Mouse (Mus musculus): ENCODE results near the gene Spin4. TPM values are rescaled to one million over a fixed set of nuclear protein-coding genes. Genes with fewer than 3 reads are reported as not detected.

Spin4 gene
- total and polyA plus RNA-seq, 3 experiments = 0.08 TPM; not detected in 2

- Histone ChIP-seq H3K36me3 (ENCODE audit: control insufficient read depth in 1 of 2, insufficient read depth in 2 of 2, low read length in 2 of 2) (no peaks in the 10 kb centered on the region), H3K4me1 (ENCODE audit: control insufficient read depth in 1 of 2, insufficient read depth in 2 of 2, low read length in 2 of 2) (no peaks in the 10 kb centered on the region), H3K9ac (ENCODE audit: control insufficient read depth, low read depth, low read length, poor library complexity, severe bottlenecking) (no peak overlapping the region), H3K27me3 (ENCODE audit: control insufficient read depth in 1 of 2, insufficient read depth in 2 of 2, low read length in 2 of 2) (no peaks in the 10 kb centered on the region), H3K79me2 (ENCODE audit: control insufficient read depth, insufficient read depth, low read length, poor library complexity) (no peaks in the 10 kb centered on the region), H3K27ac (ENCODE audit: control insufficient read depth, low read depth, low read length) (no peak overlapping the region), H3K9me3 (replicated peaks; ENCODE audit: insufficient read depth, low read length) (no peaks in the 10 kb centered on the region), H3K4me3 (ENCODE audit: control insufficient read depth in 1 of 2, insufficient read depth in 1 of 2, low read depth in 2 of 2, low read length in 2 of 2) (no peak overlapping the region)
- TF ChIP-seq POLR2A (IDR thresholded peaks at IDR 0.05; ENCODE audit: control insufficient read depth in 1 of 2, insufficient read depth in 1 of 2, low read depth in 1 of 2, low read length in 2 of 2, poor library complexity in 1 of 2) (no peak), POLR2AphosphoS2 (IDR thresholded peaks at IDR 0.05; ENCODE audit: low read length) (no peak), GABPA (IDR thresholded peaks at IDR 0.05; ENCODE audit: low read depth, low read length) (no peak), ZC3H11A (IDR thresholded peaks at IDR 0.05; ENCODE audit: low read depth, low read length) (no peak), TBP (IDR thresholded peaks at IDR 0.05; ENCODE audit: low read depth, low read length) (no peak), EP300 (IDR thresholded peaks at IDR 0.05; ENCODE audit: low read depth in 1 of 2, low read length in 2 of 2) (no peak), ELF1 (IDR thresholded peaks at IDR 0.05; ENCODE audit: low read depth, low read length) (no peak), E2F4 (IDR thresholded peaks at IDR 0.05; ENCODE audit: borderline replicate concordance, low read depth, low read length) (no peak), MAZ (IDR thresholded peaks at IDR 0.05; ENCODE audit: low read depth, low read length) (no peak), MAFK (IDR thresholded peaks at IDR 0.05; ENCODE audit: borderline replicate concordance, low read depth, low read length) (no peak), CHD1 (IDR thresholded peaks at IDR 0.05; ENCODE audit: low read depth, low read length) (no peak), CTCF (IDR thresholded peaks at IDR 0.05 in 2 of 3, conservative IDR thresholded peaks at IDR 0.05 in 1 of 3; ENCODE audit: control insufficient read depth in 1 of 3, insufficient read depth in 1 of 3, low read depth in 2 of 3, low read length in 3 of 3, poor library complexity in 1 of 3, severe bottlenecking in 1 of 3) (no peak), MEF2A (IDR thresholded peaks at IDR 0.05; ENCODE audit: extremely low read depth, insufficient replicate concordance, low read depth, low read length, poor library complexity, severe bottlenecking) (no peak), TAL1 (IDR thresholded peaks at IDR 0.05; ENCODE audit: low read length) (no peak), MXI1 (IDR thresholded peaks at IDR 0.05; ENCODE audit: low read depth, low read length) (no peak), CHD2 (IDR thresholded peaks at IDR 0.05; ENCODE audit: low read length) (no peak), POLR2AphosphoS5 (IDR thresholded peaks at IDR 0.05; ENCODE audit: borderline replicate concordance, low read depth, low read length) (no peak), MYC (IDR thresholded peaks at IDR 0.05; ENCODE audit: low read depth, low read length) (no peak), NRF1 (IDR thresholded peaks at IDR 0.05; ENCODE audit: insufficient read depth, low read depth, low read length, poor library complexity, severe bottlenecking) (no peak)
- no peak for DNase-seq (ENCODE audit: low read depth, low spot score)
These were observed 36.2 kb downstream of the Spin4 start for GRCm38 (mm10) chrX:94990080-94990825.

Other genes starting within 250 kb of the Spin4 start
- 0.08 TPM in 1 of 2 replicates, not detected in the other for gene Arhgef9, start 170.2 kb upstream of the Spin4 start, total RNA-seq (2012; rRNA removed)
- gene Arhgef9, start 170.2 kb upstream of the Spin4 start, polyA plus RNA-seq (2012; ENCODE audit: insufficient read depth in 1 of 2, insufficient read length in 2 of 2, low read depth in 1 of 2, low replicate concordance in 2 of 2, missing spikeins in 1 of 2) = not detected

Data from MEL (cell line).